ENCODE assay signal across 8 mouse cellular contexts in the genomic region with DNA sequence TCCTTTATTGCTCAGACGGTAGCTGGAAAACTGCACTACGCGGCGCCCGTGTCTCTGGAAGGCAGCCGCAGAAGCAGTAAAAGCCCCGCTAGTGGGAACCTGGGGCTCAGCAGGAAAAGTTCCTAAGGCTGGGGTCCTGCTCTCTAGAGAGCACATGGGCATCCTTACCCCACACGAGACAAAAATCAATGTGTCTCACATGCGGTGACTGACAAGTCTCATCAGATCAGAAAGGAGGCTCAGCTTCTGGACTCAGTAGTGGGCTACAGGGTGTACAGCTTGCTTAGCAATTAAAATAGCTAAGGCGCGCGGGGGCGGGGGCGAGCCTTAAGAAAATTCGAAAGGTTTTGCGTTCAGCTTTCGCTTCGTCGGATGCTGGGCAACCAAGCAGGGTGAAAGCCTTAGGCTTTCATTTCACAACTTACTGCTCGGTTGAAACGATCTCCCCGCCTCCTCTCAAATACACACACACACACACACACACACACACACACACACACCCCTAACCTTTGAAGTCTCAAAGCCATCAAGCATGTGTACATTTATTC. TPM values are rescaled to one million over a fixed set of nuclear protein-coding genes. Genes with fewer than 3 reads are reported as not detected.
A peak's percentile ranks its signal among the peaks of the same experiment; 100 is the strongest.
DNase-seq lines count a peak whose midpoint lies in the region; ATAC-seq lines count a peak whose summit lies in the region.

No protein-coding gene starts in this region.

- H3K9me3 ChIP-seq in hindbrain, embryonic 15.5 days, result no peaks in the 10 kb centered on the region
- H3K9me3 ChIP-seq in limb, embryonic 13.5 days, result no peaks in the 10 kb centered on the region
- H3K9me3 ChIP-seq in midbrain, embryonic 14.5 days (ENCODE audit: control insufficient read depth, low read length), result no peaks in the 10 kb centered on the region

- H3K4me2 ChIP-seq in hindbrain, embryonic 15.5 days, result peak overlapping the region; percentile 83
- peak overlapping the region; percentile 70 for H3K4me2 ChIP-seq in limb, embryonic 13.5 days (replicated peaks)
- H3K4me2 ChIP-seq in midbrain, embryonic 14.5 days (ENCODE audit: low read length), result peak overlapping the region; percentile 76

- DNase-seq in cerebellum, postnatal 25 days, result peak; percentile 36 to 64
- DNase-seq in cerebellum, adult 11 months, result no peak
- peak; percentile 54 for DNase-seq in ZHBTc4 (ENCODE audit: low read depth, low spot score)
- DNase-seq in gastrocnemius, postnatal 10 days, result peak; percentile 45
- peak; percentile 77 for DNase-seq in midbrain, embryonic 14.5 days

- H3K4me1 ChIP-seq in hindbrain, embryonic 15.5 days (replicated peaks), result peaks cover 29% of the 10 kb centered on the region
- H3K4me1 ChIP-seq in limb, embryonic 13.5 days, result peaks cover 50% of the 10 kb centered on the region
- peaks cover 15% of the 10 kb centered on the region; the same call in 1 of the 2 replicates for H3K4me1 ChIP-seq in midbrain, embryonic 14.5 days (ENCODE audit: control insufficient read depth, insufficient read depth, low read length)

- H3K27ac ChIP-seq in hindbrain, embryonic 15.5 days (replicated peaks), result peak overlapping the region; percentile 56
- H3K27ac ChIP-seq in limb, embryonic 13.5 days, result peak overlapping the region; percentile 99
- peak overlapping the region; percentile 66 for H3K27ac ChIP-seq in midbrain, embryonic 14.5 days (replicated peaks; ENCODE audit: low read depth, low read length)

- no peaks in the 10 kb centered on the region for H3K36me3 ChIP-seq in hindbrain, embryonic 15.5 days
- no peaks in the 10 kb centered on the region for H3K36me3 ChIP-seq in limb, embryonic 13.5 days
- no peaks in the 10 kb centered on the region for H3K36me3 ChIP-seq in midbrain, embryonic 14.5 days (ENCODE audit: control insufficient read depth, insufficient read depth, low read length)

- under 1% methylated on average over 22 of the region's 22 CpGs for WGBS in hindbrain, embryonic 15.5 days
- WGBS in limb, embryonic 13.5 days, result 0% methylated on average over 22 of the region's 22 CpGs
- 0% methylated on average over 22 of the region's 22 CpGs for WGBS in midbrain, embryonic 14.5 days

- ATAC-seq in hindbrain, embryonic 15.5 days (ENCODE audit: low FRiP score, low read depth), result no peak
- 0 out of 2 replicates have a peak, but pooled peaks have one; percentile 1 for ATAC-seq in limb, embryonic 13.5 days (ENCODE audit: low FRiP score, low read depth)
- ATAC-seq in midbrain, embryonic 14.5 days (ENCODE audit: low FRiP score, low TSS enrichment), result 0 out of 2 replicates have a peak, but pooled peaks have one; percentile 6
- ATAC-seq in erythroid progenitor cell, adult 5-6 weeks (replicated peaks; ENCODE audit: low FRiP score, poor library complexity, severe bottlenecking), result no peak

- H3K4me3 ChIP-seq in hindbrain, embryonic 15.5 days, result peak overlapping the region; percentile 50
- H3K4me3 ChIP-seq in limb, embryonic 13.5 days, result peak overlapping the region; percentile 75
- peak overlapping the region; percentile 54 for H3K4me3 ChIP-seq in midbrain, embryonic 14.5 days (replicated peaks; ENCODE audit: low read depth, low read length)

- peaks cover 57% of the 10 kb centered on the region for H3K27me3 ChIP-seq in hindbrain, embryonic 15.5 days
- H3K27me3 ChIP-seq in limb, embryonic 13.5 days, result peaks cover 4% of the 10 kb centered on the region; the same call in 1 of the 2 replicates
- peaks cover 46% of the 10 kb centered on the region for H3K27me3 ChIP-seq in midbrain, embryonic 14.5 days (ENCODE audit: control insufficient read depth, insufficient read depth, low read length)

- H3K9ac ChIP-seq in hindbrain, embryonic 15.5 days, result 0 out of 2 replicates have a peak overlapping the region, but pooled peaks have one; percentile 10
- peak overlapping the region; percentile 98 for H3K9ac ChIP-seq in limb, embryonic 13.5 days
- H3K9ac ChIP-seq in midbrain, embryonic 14.5 days (replicated peaks; ENCODE audit: low read length), result peak overlapping the region; percentile 59; the same call in 1 of the 2 replicates

RNA-seq across cellular contexts. Expression of a gene that starts 40.7 kb away (rescaled TPM):
- 10 to 100 TPM; 10.1 to 14.5 TPM for total RNA-seq in gastrocnemius, postnatal 10 days (2021)
- polyA plus RNA-seq in hindbrain, embryonic 15.5 days (2015; fragmentation: Nextera tagmentation; extraction: Ambion mirVana), result 6.9 and 9.5 TPM in 2 replicates
- polyA plus RNA-seq in limb, embryonic 13.5 days (2015; fragmentation: Nextera tagmentation; extraction: Ambion mirVana), result 87.4 and 90.7 TPM in 2 replicates
- polyA plus RNA-seq in midbrain, embryonic 14.5 days (2014; fragmentation: Nextera tagmentation; extraction: Ambion mirVana), result 4.6 and 10.1 TPM in 2 replicates
- total RNA-seq in erythroid progenitor cell, adult 5-6 weeks (2015; ENCODE audit: low replicate concordance), result not detected in 2 replicates
- total RNA-seq in erythroid progenitor cell, adult 5-6 weeks (2017; ENCODE audit: low replicate concordance), result 0.64 and 0.68 TPM in 2 replicates

Comparison
In these comparisons a context has a peak if more than half of its experiments do, and no peak if none do; other contexts are left out.
1. ATAC-seq: peak in limb, embryonic 13.5 days (single experiment) and midbrain, embryonic 14.5 days (single experiment); none in hindbrain, embryonic 15.5 days (single experiment) and erythroid progenitor cell, adult 5-6 weeks (single experiment).
2. H3K9ac ChIP-seq: peak in every context shown above with its lines; median percentile 98 in limb, embryonic 13.5 days; 59 in midbrain, embryonic 14.5 days; 10 in hindbrain, embryonic 15.5 days.
3. Peak in every context shown above with its lines, with median percentiles within 50 percentile points of each other: H3K27ac ChIP-seq, H3K4me2 ChIP-seq and H3K4me3 ChIP-seq.